Mouse (Mus musculus) kidney, postnatal 4 days (tissue): ENCODE results near the gene Tmem39a.

Experiments
- DNase-seq, 2 experiments: peaks; one replicate each; pipeline ENCODE4 v3.0.0; 2021; ENCODE audit warnings: mixed read lengths in 2 of 2

Gene Tmem39a

GRCm38 (mm10) chr16:38558221-38558748 is at the start of gene Tmem39a:
Gene Tmem39a, plus strand, starts transcription at chr16:38558698.
- DNase-seq: no peak

- no peak for DNase-seq
Observed at GRCm38 (mm10) chr16:38510846-38511245, 47.7 kb upstream of the Tmem39a start.

- DNase-seq: no peak
Observed at GRCm38 (mm10) chr16:38519140-38519539, 39.4 kb upstream of the Tmem39a start.

DNA sequence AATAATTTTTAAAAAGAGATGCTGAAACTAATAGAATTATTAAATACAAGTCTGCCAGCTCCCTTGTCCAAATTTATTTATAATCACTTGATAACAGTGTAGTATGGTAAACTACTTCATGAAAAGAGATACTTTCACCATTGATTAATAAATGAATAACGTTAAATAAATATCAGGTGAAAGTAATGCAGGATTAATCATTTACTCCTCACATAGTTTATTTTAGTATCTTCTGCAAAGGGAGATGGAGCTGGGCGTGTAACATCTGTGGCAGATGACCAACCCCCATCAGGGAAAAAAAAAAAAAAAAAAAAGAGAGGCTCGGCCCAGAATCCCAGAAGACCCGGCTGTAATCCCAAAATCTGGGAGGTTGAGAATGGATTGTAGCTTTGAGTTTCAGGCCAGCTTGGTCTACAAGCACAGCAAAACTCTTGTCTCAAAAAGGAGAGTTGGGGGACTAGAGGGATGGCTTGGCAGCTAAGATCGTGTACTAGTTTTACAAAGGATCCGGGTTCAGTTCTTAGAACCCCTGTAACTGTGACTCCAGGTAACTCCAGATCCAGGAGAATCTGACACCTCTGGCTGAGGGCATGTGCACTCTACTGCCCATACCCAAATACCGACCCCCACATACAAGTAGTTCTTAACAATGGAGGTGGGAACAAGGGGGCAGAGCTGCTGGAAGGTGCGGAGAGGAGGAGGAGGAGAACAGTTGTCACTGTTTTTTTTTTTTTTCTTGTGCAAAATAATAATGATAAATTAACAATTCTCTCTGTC is 37.1 kb upstream of the Tmem39a start:
- DNase-seq: no peak

DNA sequence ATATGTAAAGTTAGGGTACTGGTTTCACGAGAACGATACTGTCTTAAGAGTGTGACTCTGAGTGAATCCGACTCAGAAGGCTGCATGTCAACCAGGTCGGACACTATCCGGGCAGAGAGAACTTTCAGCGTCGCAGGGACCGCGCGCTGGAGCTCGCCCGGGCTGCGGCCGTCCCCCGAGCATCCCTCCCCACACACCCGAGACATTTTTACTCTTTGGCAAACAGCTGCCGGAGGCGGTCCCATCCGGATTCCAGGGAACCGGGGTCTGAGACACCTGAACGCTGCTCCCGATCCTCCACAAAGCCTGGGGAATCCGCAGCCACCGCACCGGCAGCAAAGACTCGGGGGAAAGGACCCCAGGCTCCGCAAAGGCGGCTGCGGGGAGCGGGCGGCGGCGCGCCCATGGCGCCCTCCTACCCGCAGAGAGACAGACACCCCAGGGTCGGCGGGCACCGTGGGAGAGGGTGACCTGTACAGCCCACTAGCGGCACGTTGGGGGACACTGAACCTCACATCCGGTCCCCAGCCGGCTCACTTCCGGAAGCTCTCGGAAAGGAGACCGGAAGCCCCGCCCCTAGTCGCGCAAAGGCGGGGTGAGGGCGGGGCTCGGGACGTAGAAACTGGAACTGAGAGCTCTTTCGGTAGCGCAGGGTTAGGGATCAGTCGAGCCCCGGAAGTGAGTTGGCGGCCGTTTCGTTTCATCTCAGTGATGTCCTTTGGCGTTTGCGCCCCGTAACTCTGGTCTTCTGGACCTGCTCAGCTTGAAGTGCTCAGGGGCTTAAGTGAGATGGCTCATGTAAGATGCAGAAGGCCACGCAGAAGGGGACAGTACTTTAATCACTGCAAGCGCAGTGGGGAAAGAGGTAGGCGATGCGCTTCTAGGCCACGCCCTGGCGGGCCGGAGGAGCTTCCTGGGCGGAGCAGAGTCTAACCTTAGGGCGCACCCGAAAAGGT is 36.1 kb upstream of the Tmem39a start, which contains the start of gene Timmdc1:
Gene Timmdc1, minus strand, starts transcription at position 535 of the 956 bp plus-strand sequence.
- DNase-seq: peak; percentile 96 to 98

GRCm38 (mm10) chr16:38526264-38526663 is 32.2 kb upstream of the Tmem39a start:
- no peak for DNase-seq

DNA sequence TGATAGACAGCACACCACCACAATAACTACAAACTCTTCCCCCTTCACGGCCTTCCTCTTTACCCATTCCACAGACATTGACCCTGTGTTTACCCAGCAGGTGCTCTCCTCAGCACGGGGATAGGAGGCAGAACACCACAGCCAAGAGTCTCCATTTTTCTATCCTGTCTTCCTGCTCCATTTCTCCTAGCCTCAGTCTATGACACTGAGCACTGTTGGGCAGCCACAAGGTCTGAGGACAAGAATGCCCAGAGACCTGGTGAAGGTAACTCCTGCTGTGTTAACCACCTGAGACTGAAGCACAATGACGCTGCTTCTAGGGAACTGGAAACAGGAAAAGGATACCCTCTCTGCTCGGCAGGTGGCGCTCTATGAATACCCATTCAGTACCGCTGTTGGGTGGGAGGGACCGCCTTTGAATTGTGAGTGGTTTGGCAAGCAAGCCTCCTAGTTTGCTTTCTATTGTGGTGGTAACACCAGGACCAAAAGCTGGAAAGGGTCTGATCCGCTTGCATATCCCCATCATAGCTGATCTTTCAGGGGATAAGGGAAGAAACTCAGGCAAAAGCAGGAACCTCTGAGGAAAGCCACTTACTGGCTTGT is 21.9 kb upstream of the Tmem39a start:
- DNase-seq: peak; percentile 85

- DNase-seq: no peak
Observed at GRCm38 (mm10) chr16:38538716-38539380, 19.6 kb upstream of the Tmem39a start.

- DNase-seq: no peak
Observed at GRCm38 (mm10) chr16:38548000-38548399, 10.5 kb upstream of the Tmem39a start.

GRCm38 (mm10) chr16:38549479-38550396 is 8.8 kb upstream of the Tmem39a start, which contains the start of gene Poglut1:
Gene Poglut1, minus strand, starts transcription at chr16:38550258.
- peak; percentile 86 to 91 for DNase-seq

- DNase-seq: no peak
Observed at GRCm38 (mm10) chr16:38555988-38556387, 2.5 kb upstream of the Tmem39a start.

DNA sequence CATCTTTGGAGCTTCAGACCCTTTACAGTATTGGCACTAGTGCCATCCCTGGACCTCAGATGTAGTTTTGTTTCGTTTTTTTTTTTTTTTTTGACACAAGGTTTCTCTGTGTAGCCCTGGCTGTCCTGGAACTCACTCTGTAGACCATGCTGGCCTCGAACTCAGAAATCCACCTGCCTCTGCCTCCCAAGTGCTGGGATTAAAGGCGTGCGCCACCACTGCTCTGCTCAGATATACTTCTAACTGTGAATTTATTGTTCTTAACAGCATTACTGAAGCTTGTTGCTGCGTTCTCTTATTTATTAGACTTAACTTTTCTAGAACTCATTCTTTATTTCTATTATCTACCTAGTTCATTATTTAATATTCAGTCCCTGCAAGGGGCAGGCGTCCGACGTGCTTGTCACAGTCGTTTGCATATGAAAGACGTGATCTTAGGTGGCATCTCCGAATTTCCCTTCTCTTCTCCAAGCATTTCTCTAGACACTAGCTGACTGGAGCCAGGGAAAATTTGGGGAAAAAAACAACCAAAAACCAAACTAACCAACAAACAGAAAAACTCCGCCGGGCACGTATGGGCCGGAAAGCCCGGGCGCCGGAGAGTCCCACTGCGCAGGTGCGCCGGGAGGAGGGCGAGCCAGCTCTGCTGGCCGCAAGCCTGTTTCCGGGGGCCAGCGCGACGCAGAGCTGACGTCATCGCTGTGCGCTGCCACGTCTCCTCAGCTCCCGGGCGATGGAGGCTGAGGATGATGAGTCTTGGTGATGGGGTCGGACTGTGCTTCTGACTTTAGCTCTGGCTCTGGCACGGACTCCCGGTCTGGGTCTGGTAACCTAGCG is 3.9 kb downstream of the Tmem39a start:
- DNase-seq: peak; percentile 96 to 97

GRCm38 (mm10) chr16:38562968-38563327 is 4.5 kb downstream of the Tmem39a start:
- DNase-seq: no peak

DNA sequence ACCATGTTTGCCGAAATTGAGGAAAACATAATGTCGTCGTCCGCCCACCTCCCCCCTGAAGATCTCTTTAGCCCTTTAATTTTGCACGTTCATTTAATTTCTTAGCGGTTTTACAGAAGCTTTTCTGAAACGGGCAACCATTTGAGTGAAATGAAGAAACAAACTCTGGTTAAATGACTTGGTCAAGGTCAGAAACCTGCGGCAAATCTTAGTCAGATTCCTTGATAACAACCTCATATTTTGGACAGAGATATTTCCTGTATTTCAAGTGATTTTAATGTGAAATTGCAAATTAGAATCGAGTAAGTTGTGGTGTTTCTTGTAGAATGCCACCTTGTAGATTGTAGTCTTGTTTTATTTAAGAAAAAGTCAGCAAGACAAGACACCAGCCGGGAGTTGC is 5.0 kb downstream of the Tmem39a start:
- DNase-seq: no peak

DNA sequence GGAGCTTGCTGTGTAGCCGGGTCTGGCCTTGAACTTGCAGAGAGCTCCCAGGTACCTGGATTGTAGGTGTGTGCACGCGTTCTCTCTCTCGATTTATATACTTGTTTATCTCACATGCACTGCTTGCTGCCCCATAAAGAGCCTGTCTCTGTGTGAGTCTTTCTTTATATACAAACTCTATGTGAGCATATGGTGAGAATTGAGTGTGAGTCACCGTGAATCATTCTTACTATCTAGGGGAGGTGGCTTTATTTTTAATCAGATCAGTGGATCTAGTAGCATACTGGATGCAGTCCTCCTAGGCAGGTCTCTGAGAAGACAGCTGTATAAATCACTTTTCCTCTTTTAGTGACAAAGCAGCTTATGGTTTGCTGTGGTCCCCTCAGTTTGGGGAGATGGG is 9.7 kb downstream of the Tmem39a start:
- DNase-seq: no peak

DNA sequence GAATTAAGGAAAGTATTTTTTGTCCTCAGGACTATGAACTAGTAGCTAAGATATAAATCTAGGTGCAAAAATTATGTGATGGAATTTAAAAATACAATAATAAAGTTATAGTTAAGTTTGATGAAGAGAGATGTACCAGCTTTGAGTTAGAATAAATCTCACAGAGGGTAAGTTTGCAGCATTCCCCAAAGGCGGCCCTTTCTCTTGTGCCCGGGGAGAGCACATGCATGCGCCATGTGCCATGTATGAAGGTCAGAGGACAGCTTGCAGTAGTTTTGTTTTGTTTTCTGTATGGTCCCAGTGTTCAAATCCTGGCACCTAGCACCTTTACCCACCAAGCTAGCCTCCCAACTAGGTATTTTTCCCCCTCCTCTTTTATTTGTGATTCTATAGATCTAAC is 13.0 kb downstream of the Tmem39a start:
- DNase-seq: no peak

DNA sequence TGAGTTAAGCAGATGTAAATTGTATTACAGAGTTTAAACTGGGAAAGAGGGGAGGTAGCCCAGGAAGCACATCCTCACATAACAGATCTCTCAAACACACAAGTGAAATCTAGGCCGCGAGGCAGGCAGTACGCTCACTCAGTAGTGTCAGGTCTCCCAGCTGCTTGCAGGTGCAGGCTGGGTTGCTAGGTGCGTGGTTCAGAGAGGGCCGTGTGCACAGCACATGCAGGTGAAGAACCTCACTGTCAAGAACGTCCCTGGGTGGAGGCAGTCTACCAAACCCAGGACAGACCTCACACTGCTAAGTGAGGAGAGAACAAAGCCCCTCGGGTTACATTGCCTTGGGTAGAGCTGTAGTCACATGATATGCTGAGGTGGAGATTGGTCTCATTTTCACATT is 26.3 kb downstream of the Tmem39a start:
- no peak for DNase-seq

- no peak for DNase-seq
Observed at GRCm38 (mm10) chr16:38585186-38585585, 26.7 kb downstream of the Tmem39a start.

GRCm38 (mm10) chr16:38587163-38587562 is 28.7 kb downstream of the Tmem39a start:
- DNase-seq: no peak

GRCm38 (mm10) chr16:38587572-38587971 is 29.1 kb downstream of the Tmem39a start:
- DNase-seq: no peak
